Mouse (Mus musculus): ENCODE data around the gene Rrp7a. TPM values are rescaled to one million over a fixed set of nuclear protein-coding genes. Genes with fewer than 3 reads are reported as not detected.

The Rrp7a gene
- polyA plus RNA-seq, 1 experiment from 2014 or later, result 72.7 TPM

DNA sequence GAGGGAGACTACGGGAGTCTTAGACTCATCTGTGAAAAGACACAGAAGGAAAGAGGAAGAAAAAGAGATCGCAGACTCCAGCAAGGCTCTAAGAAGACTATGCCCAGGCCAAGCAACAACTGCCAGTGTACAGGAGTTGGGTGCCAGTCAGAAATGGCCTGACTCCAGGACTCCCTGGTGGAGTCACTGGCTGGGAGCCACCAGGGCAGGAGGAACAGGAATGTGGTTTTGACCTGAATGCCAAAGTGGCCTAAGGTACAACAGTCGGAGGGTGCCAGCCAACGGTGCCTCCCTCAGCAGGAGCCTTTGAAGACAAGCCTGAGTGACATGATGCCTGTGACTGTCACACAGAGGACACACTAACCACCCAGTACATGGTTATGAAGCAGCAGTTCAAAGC is 48.4 kb downstream of the Rrp7a start:
- no peak overlapping the region for H3K4me3 ChIP-seq
- no peak overlapping the region for H3K27ac ChIP-seq
- WGBS, result 81% methylated on average over 4 of the region's 4 CpGs
- H3K27me3 ChIP-seq, result peaks cover 11% of the 10 kb centered on the region; the same call in 1 of the 2 replicates
- H3K9me3 ChIP-seq, result no peaks in the 10 kb centered on the region
- peaks cover 3% of the 10 kb centered on the region; the same call in 1 of the 2 replicates for H3K4me1 ChIP-seq (replicated peaks)
- no peak overlapping the region for H3K4me2 ChIP-seq
- ATAC-seq (ENCODE audit: low FRiP score), result no peak
- H3K36me3 ChIP-seq, result no peaks in the 10 kb centered on the region
- H3K9ac ChIP-seq, result no peak overlapping the region

- Histone ChIP-seq H3K4me2 (no peak overlapping the region), H3K27ac (no peak overlapping the region), H3K9ac (no peak overlapping the region), H3K9me3 (no peaks in the 10 kb centered on the region), H3K27me3 (peaks cover 11% of the 10 kb centered on the region; the same call in 1 of the 2 replicates), H3K4me3 (no peak overlapping the region), H3K36me3 (no peaks in the 10 kb centered on the region), H3K4me1 (replicated peaks) (peaks cover 3% of the 10 kb centered on the region; the same call in 1 of the 2 replicates)
- ATAC-seq (ENCODE audit: low FRiP score), result no peak
- WGBS, result 83% methylated on average over 5 of the region's 5 CpGs
Observed at GRCm38 (mm10) chr15:83071752-83072151, 50.8 kb downstream of the Rrp7a start.

GRCm38 (mm10) chr15:83070942-83071341 is 51.7 kb downstream of the Rrp7a start:
- H3K27ac ChIP-seq, result no peak overlapping the region
- H3K4me2 ChIP-seq, result no peak overlapping the region
- no peak overlapping the region for H3K9ac ChIP-seq
- no peaks in the 10 kb centered on the region for H3K9me3 ChIP-seq
- H3K4me3 ChIP-seq, result no peak overlapping the region
- H3K4me1 ChIP-seq (replicated peaks), result peaks cover 3% of the 10 kb centered on the region; the same call in 1 of the 2 replicates
- H3K36me3 ChIP-seq, result no peaks in the 10 kb centered on the region
- H3K27me3 ChIP-seq, result 0 out of 2 replicates have a peak, but pooled peaks cover 3% of the 10 kb centered on the region
- WGBS, result 44% methylated on average over 3 of the region's 3 CpGs
- ATAC-seq (ENCODE audit: low FRiP score), result no peak

- no peak overlapping the region for H3K27ac ChIP-seq
Observed at GRCm38 (mm10) chr15:83068270-83068669, 54.3 kb downstream of the Rrp7a start.

DNA sequence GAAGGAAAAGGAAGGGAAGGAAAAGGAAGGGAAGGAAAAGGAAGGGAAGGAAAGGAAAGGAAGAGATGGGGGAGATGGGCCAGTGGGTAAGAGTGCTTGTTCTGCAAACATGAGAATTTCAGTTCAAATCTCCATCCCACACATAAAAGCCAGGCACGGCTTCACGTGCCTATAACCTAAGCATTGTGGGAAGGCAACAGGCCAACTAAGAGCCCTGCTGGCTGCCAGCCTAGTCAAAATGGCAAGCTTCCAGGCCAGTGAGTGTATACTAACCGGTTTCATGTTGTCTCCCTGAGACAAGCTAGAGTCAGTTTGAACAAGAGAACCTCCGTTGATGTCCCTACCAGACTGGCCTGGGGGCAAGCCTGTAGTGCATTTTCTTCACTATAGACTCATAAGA is 57.1 kb downstream of the Rrp7a start:
- no peak overlapping the region for H3K4me3 ChIP-seq
- WGBS, result 64% methylated on average over 4 of the region's 4 CpGs
- H3K36me3 ChIP-seq, result no peaks in the 10 kb centered on the region
- H3K4me2 ChIP-seq, result no peak overlapping the region
- no peaks in the 10 kb centered on the region for H3K9me3 ChIP-seq
- peaks cover 3% of the 10 kb centered on the region; the same call in 1 of the 2 replicates for H3K27me3 ChIP-seq
- ATAC-seq (ENCODE audit: low FRiP score), result no peak
- H3K9ac ChIP-seq, result no peak overlapping the region
- H3K27ac ChIP-seq, result no peak overlapping the region
- H3K4me1 ChIP-seq (replicated peaks), result peaks cover 8% of the 10 kb centered on the region

More at GRCm38 (mm10) chr15:83068270-83068669, 54.3 kb downstream of the Rrp7a start:
- peaks cover 3% of the 10 kb centered on the region; the same call in 1 of the 2 replicates for H3K4me1 ChIP-seq (replicated peaks)
- no peak overlapping the region for H3K4me3 ChIP-seq
- no peak overlapping the region for H3K9ac ChIP-seq
- no peak for ATAC-seq (ENCODE audit: low FRiP score)
- H3K9me3 ChIP-seq, result no peaks in the 10 kb centered on the region
- H3K27me3 ChIP-seq, result no peaks in the 10 kb centered on the region
- WGBS, result 92% methylated on average over 5 of the region's 5 CpGs
- no peak overlapping the region for H3K4me2 ChIP-seq
- H3K36me3 ChIP-seq, result no peaks in the 10 kb centered on the region

Other genes with a start within 250 kb of the Rrp7a start
- 11.8 and 12.6 TPM in 2 replicates for gene Tcf20, start 134.9 kb downstream of the Rrp7a start, polyA plus RNA-seq (2015; fragmentation: Nextera tagmentation; extraction: Ambion mirVana)
- 2.0 and 2.2 TPM in 2 replicates for gene Nfam1, start 89.5 kb downstream of the Rrp7a start, polyA plus RNA-seq (2015; fragmentation: Nextera tagmentation; extraction: Ambion mirVana)
- 30.8 and 32.4 TPM in 2 replicates for gene Serhl, start 33.3 kb downstream of the Rrp7a start, polyA plus RNA-seq (2015; fragmentation: Nextera tagmentation; extraction: Ambion mirVana)
- 144 and 146 TPM in 2 replicates for gene Poldip3, start 26.6 kb upstream of the Rrp7a start, polyA plus RNA-seq (2015; fragmentation: Nextera tagmentation; extraction: Ambion mirVana)
- 117 and 134 TPM in 2 replicates for gene Cyb5r3, start 49.8 kb upstream of the Rrp7a start, polyA plus RNA-seq (2015; fragmentation: Nextera tagmentation; extraction: Ambion mirVana)
- gene A4galt, start 129.0 kb upstream of the Rrp7a start, polyA plus RNA-seq (2015; fragmentation: Nextera tagmentation; extraction: Ambion mirVana), result 3.0 and 4.4 TPM in 2 replicates
- gene Arfgap3, start 227.4 kb upstream of the Rrp7a start, polyA plus RNA-seq (2015; fragmentation: Nextera tagmentation; extraction: Ambion mirVana), result 43.8 and 46.7 TPM in 2 replicates

Measured in hindbrain, embryonic 13.5 days (tissue).